Mouse (Mus musculus) CH12.LX (cell line): Measurements from ENCODE around the gene Dnajc15.

ENCODE experiments used
- CTCF ChIP-seq, 2 experiments: IDR thresholded peaks in 1 of 2; conservative IDR thresholded peaks in 1 of 2; 2 replicates each; pipeline ENCODE4 v1.5.1; 2011 to 2012; ENCODE audit warnings: low read depth in 2 of 2, low read length in 2 of 2, improper control_type of control experiment in 1 of 2, inconsistent platforms in 1 of 2, mild to moderate bottlenecking in 1 of 2, moderate library complexity in 1 of 2
- EP300 ChIP-seq: IDR thresholded peaks from 2 replicates; pipeline ENCODE4 v1.6.1; 2011; ENCODE audit warnings: low read length, improper control_type of control experiment
- KAT2A ChIP-seq: IDR thresholded peaks from 2 replicates; pipeline ENCODE4 v1.6.1; 2012; ENCODE audit warnings: low read length, improper control_type of control experiment, inconsistent platforms; ENCODE audit not compliant: insufficient replicate concordance
- MAZ ChIP-seq: IDR thresholded peaks from 2 replicates; pipeline ENCODE4 v1.6.1; 2012; ENCODE audit warnings: low read depth, mild to moderate bottlenecking, inconsistent platforms, low read length, improper control_type of control experiment, moderate library complexity

GRCm38 (mm10) chr14:77829673-77830072 lies 45.3 kb downstream of the Dnajc15 start:
- no peak for TF ChIP-seq CTCF (conservative IDR thresholded peaks at IDR 0.05 in 1 of 2, IDR thresholded peaks at IDR 0.05 in 1 of 2; ENCODE audit: low read depth in 2 of 2, low read length in 2 of 2)
- TF ChIP-seq MAZ: no peak
- TF ChIP-seq EP300: no peak
- no peak for TF ChIP-seq KAT2A
